Mouse (Mus musculus) E14TG2a.4 (cell line): ENCODE measurements at regions not wholly inside any gene's neighbourhood (a gene's known extent, or its start where the extent isn't known, plus 50 kb on each side); places are given as distances from the start of the nearest gene placed in this dataset.

ENCODE experiments used
- CTCF ChIP-seq: conservative IDR thresholded peaks from 2 replicates; pipeline ENCODE4 v1.5.1; 2014; ENCODE audit warnings: low read length
- NANOG ChIP-seq: IDR thresholded peaks from 2 replicates; pipeline ENCODE4 v1.6.1; 2014; ENCODE audit warnings: borderline replicate concordance, low read length, mixed read lengths

GRCm38 (mm10) chr8:26608588-26608987, 368.5 kb upstream of the Zfp703 start:
- TF ChIP-seq CTCF (no peak), NANOG (no peak)
